Mouse (Mus musculus) embryonic fibroblast, embryonic 13.5 days (primary cell): ENCODE measurements around the gene Tmem108.

Experiments
- CTCF ChIP-seq: IDR thresholded peaks from 2 replicates; pipeline ENCODE4 v1.5.1; 2011; ENCODE audit warnings: mild to moderate bottlenecking, control low read depth, low read length, moderate library complexity, borderline replicate concordance; ENCODE audit not compliant: insufficient read depth
- POLR2A ChIP-seq: IDR thresholded peaks from 2 replicates; pipeline ENCODE4 v1.6.1; 2011; ENCODE audit warnings: low read depth, mild to moderate bottlenecking, control low read depth, low read length, moderate library complexity

DNA sequence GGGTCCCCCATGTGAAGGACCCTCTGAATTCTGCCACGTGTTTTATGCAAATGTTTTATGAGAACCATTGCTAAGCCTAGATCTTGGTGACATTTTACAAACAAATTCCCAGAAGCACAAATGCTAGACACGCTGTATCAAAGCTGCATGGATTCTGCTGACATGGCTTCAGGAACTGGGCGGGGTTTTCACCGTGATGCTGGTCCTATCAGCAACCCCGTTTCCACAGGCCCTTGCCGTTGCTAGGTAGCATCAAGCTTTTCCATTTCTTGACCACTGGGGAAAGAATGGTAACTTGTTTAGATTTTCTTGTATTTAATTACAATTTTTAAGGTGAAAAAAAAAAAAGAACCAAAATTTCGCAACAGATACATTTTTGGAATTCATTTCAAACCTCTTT lies 20.7 kb upstream of the Tmem108 start:
- TF ChIP-seq CTCF (no peak), POLR2A (no peak)
